Mouse (Mus musculus) liver, postnatal 0 days (tissue): ENCODE measurements at regions not wholly inside any gene's neighbourhood (a gene's known extent, or its start where the extent isn't known, plus 50 kb on each side); places are given as distances from the start of the nearest gene placed in this dataset.

Experiments
- ATAC-seq: fragments of 200-750 bp; cut with Nextera tagmentation; 2 replicates; pipeline ENCODE4 v1.8.0; 2017; ENCODE audit warnings: mild to moderate bottlenecking, moderate library complexity
- DNase-seq: peaks from one replicate; pipeline ENCODE4 v3.0.0-alpha.2; 2016
- H3K27ac ChIP-seq: fragments of 300-500 bp; sonication (generic); 2 replicates; pipeline ENCODE4 v1.5.1; 2014; ENCODE audit warnings: antibody characterized with exemption, moderate library complexity, mild to moderate bottlenecking, low read depth
- H3K27me3 ChIP-seq: fragments of 300-500 bp; sonication (generic); 2 replicates; pipeline ENCODE4 v1.6.1; 2014; ENCODE audit warnings: low read length, control low read depth, mixed read lengths; ENCODE audit not compliant: insufficient read depth
- H3K36me3 ChIP-seq: fragments of 300-500 bp; sonication (generic); replicated peaks from 2 replicates; pipeline ENCODE4 v1.6.1; 2014; ENCODE audit warnings: mild to moderate bottlenecking, control low read depth, low read length, moderate library complexity, mixed read lengths; ENCODE audit not compliant: insufficient read depth
- H3K4me1 ChIP-seq: fragments of 300-500 bp; sonication (generic); 2 replicates; pipeline ENCODE4 v1.6.1; 2014; ENCODE audit warnings: antibody characterized with exemption, mild to moderate bottlenecking, control low read depth; ENCODE audit not compliant: insufficient read depth
- H3K4me2 ChIP-seq: fragments of 300-500 bp; sonication (generic); 2 replicates; pipeline ENCODE4 v1.6.1; 2014; ENCODE audit warnings: low read depth, mild to moderate bottlenecking, low read length, moderate library complexity, mixed read lengths
- H3K4me3 ChIP-seq: fragments of 300-500 bp; sonication (generic); 2 replicates; pipeline ENCODE4 v1.5.1; 2014; ENCODE audit warnings: low read depth, low read length
- H3K9ac ChIP-seq: fragments of 300-500 bp; sonication (generic); replicated peaks from 2 replicates; pipeline ENCODE4 v1.6.1; 2014; ENCODE audit warnings: mild to moderate bottlenecking, moderate library complexity
- H3K9me3 ChIP-seq: fragments of 300-500 bp; sonication (generic); 2 replicates; pipeline ENCODE4 v1.6.1; 2016; ENCODE audit warnings: mild to moderate bottlenecking, control low read depth, low read length, mixed read lengths
- CTCF ChIP-seq: sonication (generic); IDR thresholded peaks from 2 replicates; pipeline ENCODE4 v1.5.1; 2016; ENCODE audit warnings: antibody characterized with exemption, low read depth
- EP300 ChIP-seq: IDR thresholded peaks from 2 replicates; pipeline ENCODE4 v1.6.1; 2016; ENCODE audit warnings: antibody characterized with exemption, low read depth, mild to moderate bottlenecking
- WGBS: fragments of 180-500 bp; shearing (Covaris S2); extraction: QIAGEN DNeasy Blood & Tissue Kit; methylation state at CpG from one replicate; pipeline ENCODE4 v1.1.7; 2014; ENCODE audit not compliant: insufficient replicate concordance; 5-methylcytosine and 5-hydroxymethylcytosine counted together

DNA sequence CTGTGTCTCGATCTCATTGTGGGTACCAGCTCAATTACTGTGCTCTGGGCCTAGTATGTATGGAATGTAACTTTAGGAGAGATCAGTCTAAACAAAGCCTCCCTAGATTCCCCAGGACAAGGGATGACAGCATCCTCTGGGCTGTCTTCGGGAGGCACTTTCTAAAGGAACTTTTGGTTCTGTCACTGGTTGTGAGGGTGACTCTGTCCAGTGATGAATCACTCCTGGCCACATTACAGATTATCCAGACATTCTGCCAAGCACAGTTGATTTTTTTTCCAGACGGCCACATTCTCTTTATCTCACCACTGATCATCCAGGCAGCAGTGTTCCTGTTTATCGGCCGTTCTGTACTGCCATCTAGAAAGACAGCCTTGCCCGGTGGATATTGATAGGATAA, 638.5 kb upstream of the Nrp1 start:
- DNase-seq (no peak), ATAC-seq (no peak)
- Histone ChIP-seq H3K36me3 (no peaks in the 10 kb centered on the region), H3K9me3 (no peaks in the 10 kb centered on the region), H3K27me3 (no peaks in the 10 kb centered on the region), H3K4me2 (no peak overlapping the region), H3K4me3 (no peak overlapping the region), H3K9ac (no peak overlapping the region), H3K27ac (no peak overlapping the region), H3K4me1 (no peaks in the 10 kb centered on the region)
- TF ChIP-seq EP300 = no peak
- TF ChIP-seq CTCF = no peak
- 21% methylated on average over 6 of the region's 6 CpGs for WGBS

DNA sequence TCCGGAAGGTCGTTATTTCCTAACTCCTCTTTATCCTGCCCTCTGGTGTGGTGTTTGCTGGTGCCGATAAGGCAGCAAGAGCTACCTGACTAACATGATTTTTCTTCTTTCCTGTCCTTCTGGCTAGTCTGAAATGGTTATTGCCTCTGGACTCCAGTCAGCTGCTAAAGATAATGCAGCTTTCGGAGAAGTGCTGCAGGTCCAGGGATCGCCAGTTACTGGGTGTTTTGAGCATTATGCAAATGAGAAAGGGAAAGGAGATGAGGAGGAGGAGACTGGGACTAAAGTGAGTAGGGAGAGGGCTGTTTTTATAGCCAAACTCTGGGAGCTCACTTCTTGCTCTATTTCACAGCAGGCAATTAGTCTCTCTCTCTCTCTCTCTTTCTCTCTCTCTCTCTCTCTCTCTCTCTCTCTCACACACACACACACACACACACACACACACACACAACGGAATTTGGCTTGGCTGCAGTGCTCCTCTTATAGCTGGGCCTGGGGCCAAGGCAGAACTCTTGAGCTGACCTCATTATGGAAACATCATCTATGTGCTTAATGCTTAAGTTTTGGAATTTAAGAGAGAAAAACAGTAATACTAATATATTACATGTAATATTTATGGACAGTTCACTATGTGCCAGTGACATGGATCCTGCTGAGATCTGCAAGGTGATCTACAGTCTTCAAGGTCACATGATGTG, 637.7 kb upstream of the Nrp1 start:
- 31% methylated on average over 6 of the region's 6 CpGs for WGBS
- H3K4me2 ChIP-seq = peak overlapping the region; percentile 16; the same call in 1 of the 2 replicates
- TF ChIP-seq CTCF (no peak), EP300 (no peak)

DNA sequence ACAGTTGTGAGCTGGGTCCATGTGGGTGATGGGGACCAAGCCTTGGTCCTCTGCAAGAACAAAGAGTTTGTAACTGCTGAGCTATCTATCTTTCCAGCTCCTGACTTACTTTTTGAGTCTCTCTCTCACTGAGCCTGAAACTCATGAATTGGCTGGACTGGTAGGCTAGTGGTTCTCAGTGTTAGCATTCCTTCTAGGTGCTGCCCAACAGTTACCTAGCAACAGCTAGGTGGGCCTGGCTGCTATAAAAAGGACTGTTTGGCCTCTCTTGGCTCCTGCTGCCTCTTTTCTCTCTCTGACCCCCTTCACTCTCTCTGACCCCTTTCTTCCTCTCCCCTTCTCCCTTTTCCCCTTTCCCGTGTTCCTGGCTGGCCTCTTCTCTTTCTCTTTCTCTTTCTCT, 636.8 kb upstream of the Nrp1 start:
- H3K36me3 ChIP-seq = no peaks in the 10 kb centered on the region
- no peaks in the 10 kb centered on the region for H3K4me1 ChIP-seq
- ATAC-seq (no peak), DNase-seq (no peak)
- H3K9ac ChIP-seq = no peak overlapping the region
- TF ChIP-seq CTCF = no peak
- no peak for TF ChIP-seq EP300
- 53% methylated on average over 1 of the region's 1 CpGs for whole genome bisulfite sequencing
- no peaks in the 10 kb centered on the region for H3K9me3 ChIP-seq
- no peak overlapping the region for H3K4me3 ChIP-seq
- H3K4me2 ChIP-seq = no peak overlapping the region
- no peaks in the 10 kb centered on the region for H3K27me3 ChIP-seq
- no peak overlapping the region for H3K27ac ChIP-seq

More for the DNA sequence above, 637.7 kb upstream of the Nrp1 start:
- Histone ChIP-seq H3K36me3 (no peaks in the 10 kb centered on the region), H3K9me3 (no peaks in the 10 kb centered on the region), H3K9ac (no peak overlapping the region), H3K27me3 (no peaks in the 10 kb centered on the region), H3K4me3 (no peak overlapping the region), H3K27ac (no peak overlapping the region), H3K4me1 (no peaks in the 10 kb centered on the region)
- DNase-seq (no peak), ATAC-seq (no peak)

DNA sequence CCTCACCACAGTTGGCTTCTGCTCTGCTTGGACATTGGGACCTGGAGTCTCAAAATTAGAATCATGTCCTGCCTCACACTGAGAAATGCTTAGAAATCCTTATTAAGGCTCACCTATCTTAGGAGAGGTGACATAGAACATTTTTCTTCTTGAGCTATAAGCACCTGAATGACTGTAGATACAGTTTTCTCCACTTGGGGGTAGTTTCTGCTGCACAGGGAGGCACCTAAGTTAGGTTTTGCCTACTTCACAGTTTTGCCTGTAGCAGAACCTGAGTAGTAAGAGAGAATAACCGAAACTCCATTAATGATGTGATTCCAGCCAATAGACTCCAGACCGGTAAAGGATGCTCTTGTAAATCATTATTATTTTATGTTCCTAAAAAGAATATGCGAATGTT, 624.3 kb upstream of the Nrp1 start:
- no peaks in the 10 kb centered on the region for H3K4me1 ChIP-seq
- H3K9me3 ChIP-seq = no peaks in the 10 kb centered on the region
- H3K4me3 ChIP-seq = no peak overlapping the region
- WGBS = 82% methylated on average over 3 of the region's 3 CpGs
- no peaks in the 10 kb centered on the region for H3K36me3 ChIP-seq
- no peak overlapping the region for H3K4me2 ChIP-seq
- no peak for DNase-seq
- no peak overlapping the region for H3K27ac ChIP-seq
- no peak overlapping the region for H3K9ac ChIP-seq
- H3K27me3 ChIP-seq = no peaks in the 10 kb centered on the region
- ATAC-seq = no peak
- TF ChIP-seq EP300 = no peak
- no peak for TF ChIP-seq CTCF

DNA sequence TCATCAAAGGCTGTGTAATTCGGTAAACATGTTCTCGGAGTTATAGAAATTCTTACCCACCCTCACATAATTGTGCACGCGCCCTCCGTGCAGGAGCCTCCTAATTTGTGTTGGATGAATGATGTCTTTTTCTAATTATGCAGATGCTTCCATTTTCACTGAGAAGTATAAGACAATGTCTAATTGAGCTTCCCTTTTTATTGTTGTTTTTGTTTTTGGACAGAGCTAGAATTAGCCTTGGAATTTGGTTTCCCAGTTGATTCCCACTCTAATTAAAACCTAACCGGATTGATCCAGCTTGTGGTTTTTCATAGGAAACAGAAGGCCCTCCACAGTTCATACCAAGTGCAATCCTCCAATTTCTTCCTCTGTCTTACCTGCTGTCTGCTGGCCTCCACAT, 616.2 kb upstream of the Nrp1 start:
- Histone ChIP-seq H3K9me3 (no peaks in the 10 kb centered on the region), H3K36me3 (no peaks in the 10 kb centered on the region), H3K4me1 (no peaks in the 10 kb centered on the region), H3K4me2 (no peak overlapping the region), H3K9ac (no peak overlapping the region), H3K27ac (no peak overlapping the region), H3K27me3 (no peaks in the 10 kb centered on the region), H3K4me3 (no peak overlapping the region)
- 84% methylated on average over 6 of the region's 6 CpGs for WGBS
- ATAC-seq = no peak
- DNase-seq = no peak
- no peak for TF ChIP-seq EP300
- no peak for TF ChIP-seq CTCF

DNA sequence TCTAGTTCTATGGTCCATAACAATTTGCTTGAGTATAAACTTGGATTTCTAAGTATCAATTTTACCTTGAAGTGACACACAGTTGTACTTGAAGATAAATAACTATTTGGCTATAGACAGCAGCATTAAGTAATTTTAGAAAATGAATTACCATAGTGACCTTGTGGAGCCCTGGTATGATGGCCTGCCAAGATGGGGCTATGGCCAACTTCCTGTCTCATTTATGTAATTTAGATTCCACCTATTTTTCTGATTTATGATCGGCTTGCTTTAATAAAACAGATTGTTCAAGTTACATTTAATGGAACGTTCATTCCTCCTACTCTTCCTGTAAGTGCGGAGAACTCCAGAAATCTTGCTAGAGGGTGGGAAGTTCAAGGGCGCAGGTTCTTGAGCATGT, 613.2 kb upstream of the Nrp1 start:
- H3K36me3 ChIP-seq = no peaks in the 10 kb centered on the region
- ATAC-seq (no peak), DNase-seq (no peak)
- no peak overlapping the region for H3K4me3 ChIP-seq
- no peaks in the 10 kb centered on the region for H3K9me3 ChIP-seq
- H3K4me2 ChIP-seq = no peak overlapping the region
- no peaks in the 10 kb centered on the region for H3K27me3 ChIP-seq
- WGBS = 90% methylated on average over 4 of the region's 4 CpGs
- TF ChIP-seq CTCF = no peak
- no peak for TF ChIP-seq EP300
- H3K4me1 ChIP-seq = no peaks in the 10 kb centered on the region
- no peak overlapping the region for H3K27ac ChIP-seq
- H3K9ac ChIP-seq = no peak overlapping the region
